Mouse (Mus musculus) lung, adult 18-20 months (tissue): Measurements from ENCODE around the gene Ccdc191.

ENCODE experiments used
- DNase-seq, 2 experiments: peaks; one replicate each; pipeline ENCODE4 v3.0.0; 2022; ENCODE audit warnings: mixed read lengths in 2 of 2

The Ccdc191 gene

DNA sequence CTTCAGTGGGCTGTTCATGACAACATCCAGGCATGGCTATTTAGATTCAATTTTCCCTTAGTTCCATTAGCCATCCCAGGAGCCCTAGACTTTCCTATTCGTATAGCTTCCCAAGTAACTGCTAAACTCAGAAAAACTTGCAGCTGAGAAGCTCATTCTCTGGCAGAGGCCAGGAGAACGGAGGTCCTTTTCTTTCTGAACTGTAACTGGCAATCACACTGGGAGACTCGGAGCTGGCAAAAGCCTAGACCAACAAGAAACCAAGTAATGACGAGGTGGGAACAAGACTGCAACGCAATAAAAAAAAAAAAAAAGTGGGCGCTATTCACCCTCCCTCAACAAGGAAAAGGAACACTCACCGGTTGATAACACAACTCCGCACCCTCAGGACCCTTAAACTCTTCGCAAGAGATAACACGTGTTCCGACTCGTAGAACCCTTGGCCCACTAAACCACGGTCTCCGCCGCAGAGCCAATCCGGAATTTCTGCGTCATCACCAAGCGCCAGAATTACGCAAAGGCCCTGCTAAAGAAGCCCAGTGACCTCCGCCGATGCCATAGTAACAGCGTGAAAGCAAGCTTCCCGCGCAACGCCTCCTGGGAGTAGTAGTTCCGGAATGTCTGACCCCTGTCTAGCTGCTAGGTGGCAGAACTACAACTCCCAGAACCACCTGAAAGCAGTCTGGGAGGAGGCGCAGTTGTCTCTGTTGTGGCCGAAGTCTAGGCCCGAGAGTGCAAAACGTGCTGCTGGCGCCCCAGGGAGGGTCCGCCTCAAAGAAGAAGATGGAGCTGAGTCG lies at the start of gene Ccdc191:
Ccdc191 (plus strand) TSS at position 593 of the 797 bp plus-strand sequence.
- DNase-seq = peak; percentile 100

- no peak for DNase-seq
Measured at GRCm38 (mm10) chr16:43841236-43841635, 48.4 kb upstream of the Ccdc191 start.

GRCm38 (mm10) chr16:43849839-43850238 lies 39.8 kb upstream of the Ccdc191 start:
- no peak for DNase-seq

GRCm38 (mm10) chr16:43858941-43859476 lies 30.6 kb upstream of the Ccdc191 start:
- DNase-seq = no peak

DNA sequence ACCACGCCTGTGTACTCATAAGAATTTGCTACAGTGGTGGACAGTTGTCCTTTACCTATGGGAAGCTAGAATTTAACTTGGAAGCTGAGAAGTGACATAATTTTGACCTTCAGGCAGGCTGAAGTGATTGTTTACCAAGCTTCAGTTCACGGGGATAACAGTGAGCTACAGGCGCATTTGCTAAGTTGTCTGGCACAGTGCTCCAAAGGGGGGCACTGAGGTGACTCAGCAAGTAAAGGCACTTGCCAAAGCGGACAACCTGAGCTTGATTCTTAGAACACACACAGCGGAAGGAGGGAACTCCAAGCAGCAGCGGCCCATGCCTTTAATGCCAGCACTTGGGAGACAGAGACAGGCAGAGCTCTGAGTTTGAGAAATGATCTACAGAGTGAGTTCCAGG lies 29.0 kb upstream of the Ccdc191 start:
- peak in 1 of 2 experiments; percentile 17 for DNase-seq

- no peak for DNase-seq
Measured at GRCm38 (mm10) chr16:43869805-43870204, 19.8 kb upstream of the Ccdc191 start.

- no peak for DNase-seq
Measured at GRCm38 (mm10) chr16:43871419-43871818, 18.2 kb upstream of the Ccdc191 start.

DNA sequence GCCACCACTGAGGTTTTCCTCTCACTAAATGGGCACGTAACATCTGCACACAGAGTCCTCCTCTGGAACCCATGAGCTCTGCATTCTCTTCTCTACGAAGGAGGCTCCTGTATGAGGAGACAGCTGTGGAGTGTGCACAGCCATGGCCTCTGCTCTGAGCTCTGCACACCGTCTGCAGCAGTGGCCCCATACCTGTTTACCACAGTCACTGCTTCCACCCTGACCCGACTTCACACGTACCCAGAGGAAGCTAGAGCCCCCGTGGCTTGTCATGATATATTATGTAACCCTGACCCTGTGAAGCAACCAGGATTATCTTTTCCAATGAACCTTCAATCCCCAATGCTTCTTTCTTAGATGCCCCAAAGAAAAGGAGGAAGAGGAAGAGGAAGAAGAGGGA lies 9.8 kb upstream of the Ccdc191 start:
- DNase-seq = no peak

DNA sequence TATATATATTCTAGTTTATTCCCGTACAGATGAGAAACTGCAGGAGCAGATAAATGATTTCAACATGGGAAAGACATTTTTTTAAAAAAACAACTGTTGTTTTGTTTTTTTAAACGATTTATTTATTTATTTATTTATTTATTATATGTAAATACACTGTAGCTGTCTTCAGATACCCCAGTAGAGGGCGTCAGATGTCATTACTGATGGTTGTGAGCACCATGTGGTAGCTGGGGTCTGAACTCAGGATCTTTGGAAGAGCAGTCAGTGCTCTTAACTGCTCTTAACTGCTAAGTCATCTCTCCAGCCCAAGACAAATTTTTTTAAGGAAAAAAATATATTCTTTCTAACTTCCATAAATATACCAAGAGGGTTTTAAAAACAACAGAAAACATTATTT lies 8.0 kb upstream of the Ccdc191 start:
- no peak for DNase-seq

DNA sequence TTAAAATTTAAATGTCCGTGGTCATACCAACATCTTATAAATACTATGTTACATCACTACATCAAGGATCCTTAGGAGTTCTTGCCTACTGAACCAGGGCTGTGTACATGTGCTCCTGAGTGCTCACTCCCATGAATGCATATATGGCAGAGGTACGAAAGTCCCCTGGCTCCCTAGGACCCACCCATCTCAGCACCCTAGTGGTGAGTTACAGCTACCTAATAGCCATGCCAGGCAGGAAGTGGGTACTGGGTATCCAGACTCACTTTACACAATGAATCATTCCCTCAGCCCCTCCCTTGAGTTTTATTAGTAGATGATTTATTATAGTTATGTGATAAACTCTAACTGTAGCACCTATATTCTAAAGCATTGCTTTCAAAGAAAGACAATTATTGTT lies 7.3 kb upstream of the Ccdc191 start:
- DNase-seq = no peak

- DNase-seq = no peak
Measured at GRCm38 (mm10) chr16:43890005-43890336, 371 bp downstream of the Ccdc191 start.

GRCm38 (mm10) chr16:43890747-43891336 lies 1.2 kb downstream of the Ccdc191 start:
- DNase-seq = no peak

GRCm38 (mm10) chr16:43894501-43894900 lies 4.9 kb downstream of the Ccdc191 start:
- DNase-seq = no peak

- DNase-seq = no peak
Measured at GRCm38 (mm10) chr16:43900138-43900537, 10.5 kb downstream of the Ccdc191 start.

- no peak for DNase-seq
Measured at GRCm38 (mm10) chr16:43900571-43900970, 11.0 kb downstream of the Ccdc191 start.

- DNase-seq = no peak
Measured at GRCm38 (mm10) chr16:43908881-43909280, 19.3 kb downstream of the Ccdc191 start.

DNA sequence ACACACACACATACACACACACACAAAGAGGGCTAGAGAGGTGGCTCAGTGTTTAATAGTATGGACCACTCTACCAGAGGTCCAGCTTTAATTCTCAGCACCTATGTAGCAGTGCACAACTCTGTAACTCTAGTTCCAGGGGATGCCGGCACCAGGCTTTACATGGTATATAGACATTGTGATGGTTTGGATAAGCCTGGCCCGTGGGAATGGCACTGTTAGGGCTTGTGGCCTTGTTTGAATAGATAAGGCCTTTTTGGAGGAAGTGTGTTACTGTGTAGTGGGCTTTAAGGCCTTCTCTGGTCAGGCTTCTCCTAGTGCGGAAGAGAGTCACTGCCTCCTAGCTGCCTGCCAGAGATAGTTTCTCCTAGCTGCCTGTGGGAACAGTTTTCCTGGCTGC lies 29.3 kb downstream of the Ccdc191 start:
- DNase-seq = no peak

DNA sequence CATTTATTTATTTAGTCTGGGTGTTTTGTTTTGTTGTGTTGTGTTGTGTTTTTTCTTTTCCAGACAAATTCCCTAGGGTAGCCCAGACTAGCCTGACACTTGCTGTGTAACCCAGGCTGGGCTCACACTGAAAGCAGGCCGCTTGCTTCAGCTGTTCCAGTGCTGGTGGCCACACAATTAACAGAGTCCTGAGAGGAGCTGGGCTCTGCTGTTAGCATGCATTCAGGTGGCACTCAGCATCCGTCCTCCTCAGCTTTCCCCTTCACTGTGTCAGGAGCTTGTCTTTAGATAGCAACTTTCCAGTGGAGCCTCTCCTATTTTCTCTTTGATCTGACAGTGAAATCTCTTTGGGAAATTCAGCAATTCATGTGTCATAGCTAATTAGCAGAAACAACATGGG lies 32.4 kb downstream of the Ccdc191 start:
- no peak for DNase-seq

DNA sequence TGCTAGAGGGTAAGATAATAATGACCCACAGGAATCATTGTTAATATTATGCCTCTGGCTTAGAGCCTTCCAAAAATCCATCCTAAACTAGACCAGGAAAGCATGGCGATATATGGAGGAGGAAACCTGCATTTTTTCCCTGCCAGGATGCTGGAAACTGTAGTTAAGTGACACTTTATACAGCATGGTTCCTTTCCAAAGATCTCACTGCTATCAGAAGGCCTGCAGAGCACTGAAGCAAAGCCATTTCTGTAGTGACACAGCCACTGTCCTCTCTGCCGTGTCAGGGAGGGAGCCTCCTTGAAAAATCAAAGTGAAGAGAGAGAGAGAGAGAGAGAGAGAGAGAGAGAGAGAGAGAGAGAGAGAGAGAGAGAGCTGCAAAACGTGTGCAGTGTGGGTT lies 33.0 kb downstream of the Ccdc191 start:
- DNase-seq = no peak

GRCm38 (mm10) chr16:43925001-43925558 lies 35.5 kb downstream of the Ccdc191 start:
- no peak for DNase-seq

DNA sequence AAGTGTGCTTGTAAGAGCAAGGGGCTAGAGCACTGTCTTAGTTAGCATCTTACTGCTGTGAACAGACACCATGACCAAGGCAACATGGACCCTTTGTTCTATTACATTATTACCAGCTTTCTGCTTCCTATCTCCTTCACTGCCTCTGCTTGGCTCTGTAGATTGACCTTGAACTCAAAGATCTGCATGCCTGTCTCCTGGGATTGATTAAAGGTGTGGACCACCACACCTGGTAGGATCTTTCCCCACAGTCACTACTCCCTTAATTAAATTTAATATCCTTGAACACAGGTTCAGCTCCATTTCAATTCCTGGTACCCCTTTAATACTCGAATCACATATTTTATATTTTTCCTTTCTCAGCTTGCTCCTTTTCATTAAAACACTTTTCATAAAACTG lies 36.2 kb downstream of the Ccdc191 start:
- DNase-seq = no peak

GRCm38 (mm10) chr16:43926341-43926859 lies 36.8 kb downstream of the Ccdc191 start, which contains the start of gene Qtrt2:
Gene Qtrt2 (minus strand): TSS chr16:43926809.
- DNase-seq = no peak

GRCm38 (mm10) chr16:43930577-43930976 lies 41.0 kb downstream of the Ccdc191 start:
- DNase-seq = no peak

DNA sequence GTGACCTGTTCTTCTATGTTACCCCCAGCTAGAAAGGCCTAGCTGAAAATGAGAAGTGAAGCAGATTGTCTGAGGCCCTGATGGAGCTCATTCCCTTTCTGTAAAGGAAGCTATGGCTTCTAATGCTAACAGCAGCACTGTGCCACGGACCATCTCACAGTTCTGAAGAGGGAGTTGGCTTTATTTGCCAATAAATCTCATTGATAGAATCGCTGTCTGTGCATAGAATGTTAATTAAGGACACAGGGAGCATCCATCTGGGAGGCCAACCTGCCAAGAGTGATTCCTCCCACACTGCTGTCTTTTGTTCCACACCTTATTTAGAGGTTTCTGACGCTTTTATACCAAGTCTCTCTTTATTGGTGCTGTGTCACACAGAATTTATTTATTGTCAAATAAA lies 41.9 kb downstream of the Ccdc191 start:
- DNase-seq = no peak
